Mouse (Mus musculus) liver, embryonic 12.5 days (tissue): ENCODE measurements around the gene Bag3. TPM values are rescaled to one million over a fixed set of nuclear protein-coding genes. Genes with fewer than 3 reads are reported as not detected.

Experiments used
- ATAC-seq: fragments of 200-750 bp; cut with Nextera tagmentation; 2 replicates; pipeline ENCODE4 v1.8.0; 2017; ENCODE audit warnings: moderate number of reproducible peaks, mild to moderate bottlenecking, moderate library complexity
- H3K27ac ChIP-seq: fragments of 300-500 bp; sonication (generic); 2 replicates; pipeline ENCODE4 v1.5.1; 2016; ENCODE audit warnings: mild to moderate bottlenecking
- H3K27me3 ChIP-seq: fragments of 300-500 bp; sonication (generic); replicated peaks from 2 replicates; pipeline ENCODE4 v1.6.1; 2016; ENCODE audit warnings: mild to moderate bottlenecking, moderate library complexity
- H3K36me3 ChIP-seq: fragments of 300-500 bp; sonication (generic); 2 replicates; pipeline ENCODE4 v1.6.1; 2016; ENCODE audit warnings: mild to moderate bottlenecking, moderate library complexity
- H3K4me1 ChIP-seq: fragments of 300-500 bp; sonication (generic); 2 replicates; pipeline ENCODE4 v1.6.1; 2016
- H3K4me2 ChIP-seq: fragments of 300-500 bp; sonication (generic); 2 replicates; pipeline ENCODE4 v1.6.1; 2016; ENCODE audit warnings: mild to moderate bottlenecking, moderate library complexity
- H3K4me3 ChIP-seq: fragments of 300-500 bp; sonication (generic); 2 replicates; pipeline ENCODE4 v1.5.1; 2016; ENCODE audit warnings: mild to moderate bottlenecking, moderate library complexity
- H3K9ac ChIP-seq: fragments of 300-500 bp; sonication (generic); 2 replicates; pipeline ENCODE4 v1.6.1; 2016; ENCODE audit warnings: mild to moderate bottlenecking, moderate library complexity
- H3K9me3 ChIP-seq: fragments of 300-500 bp; sonication (generic); replicated peaks from 2 replicates; pipeline ENCODE4 v1.6.1; 2016; ENCODE audit warnings: mild to moderate bottlenecking, moderate library complexity
- WGBS: fragments of 180-500 bp; shearing (Covaris S2); methylation state at CpG from one replicate; pipeline ENCODE4 v1.1.7; 2016; ENCODE audit not compliant: insufficient replicate concordance; 5-methylcytosine and 5-hydroxymethylcytosine counted together
- polyA plus RNA-seq: library from polyadenylated mRNA; unstranded; fragments of >200 nt; fragmentation: Nextera tagmentation; extraction: Ambion mirVana; gene quantifications from 2 replicates; pipeline ENCODE4 v1.2.1, GENCODE M21; 2016

The Bag3 gene
- polyA plus RNA-seq, 1 experiment from 2014 or later, result 5.5 TPM

DNA sequence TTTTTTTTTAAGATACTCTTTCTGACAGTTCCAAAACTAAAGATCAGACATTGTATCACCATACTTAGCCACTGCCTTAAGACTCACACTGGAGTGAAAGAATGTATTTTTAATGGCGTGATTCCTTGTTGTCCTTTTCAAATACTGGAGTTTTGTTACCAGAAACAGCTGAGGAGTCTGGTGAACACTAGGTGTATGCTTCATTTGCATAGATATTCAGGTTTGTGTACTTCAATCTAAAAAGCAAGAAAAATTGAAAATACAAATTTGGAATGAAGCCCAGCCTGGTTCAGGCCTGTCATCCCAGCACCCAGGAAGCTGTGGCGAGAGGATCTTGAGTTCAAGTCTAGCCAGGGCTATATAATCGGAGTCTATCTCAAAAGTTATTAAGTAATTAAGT, 1.2 kb downstream of the Bag3 start:
- H3K27ac ChIP-seq, result peak overlapping the region; percentile 94; the same call in 1 of the 2 replicates
- 66% methylated on average over 3 of the region's 3 CpGs for WGBS

DNA sequence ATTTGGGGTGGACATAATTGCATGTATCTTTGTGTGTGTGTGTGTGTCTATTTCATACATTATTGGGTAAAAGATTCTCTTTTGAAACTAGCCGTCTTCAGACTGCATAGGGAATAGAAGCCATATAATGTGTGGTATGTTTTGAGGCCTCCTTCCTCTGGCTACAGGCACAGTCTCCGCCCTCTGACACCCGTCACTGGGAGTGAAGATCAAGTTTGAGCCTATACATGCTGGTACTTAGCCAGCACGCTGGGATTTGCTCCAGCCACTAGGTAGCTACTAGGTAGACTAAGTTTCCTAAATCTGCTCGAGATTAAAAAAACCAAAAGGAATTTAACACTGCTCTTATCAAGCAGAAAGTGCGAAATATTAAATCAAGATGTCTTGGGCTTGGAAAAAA, 3.2 kb downstream of the Bag3 start:
- H3K9ac ChIP-seq, result no peak overlapping the region
- no peak for ATAC-seq
- H3K4me1 ChIP-seq, result peaks cover 71% of the 10 kb centered on the region
- WGBS, result 55% methylated on average over 6 of the region's 6 CpGs
- no peak overlapping the region for H3K4me2 ChIP-seq
- H3K36me3 ChIP-seq, result no peaks in the 10 kb centered on the region
- H3K27me3 ChIP-seq, result 0 out of 2 replicates have a peak, but pooled peaks cover 3% of the 10 kb centered on the region
- no peak overlapping the region for H3K4me3 ChIP-seq
- no peak overlapping the region for H3K27ac ChIP-seq
- H3K9me3 ChIP-seq, result no peaks in the 10 kb centered on the region

More for the DNA sequence above, 1.2 kb downstream of the Bag3 start:
- no peak for ATAC-seq
- Histone ChIP-seq H3K9me3 (no peaks in the 10 kb centered on the region), H3K4me1 (peaks cover 52% of the 10 kb centered on the region), H3K27me3 (0 out of 2 replicates have a peak, but pooled peaks cover 3% of the 10 kb centered on the region), H3K9ac (peak overlapping the region; percentile 94), H3K4me3 (peak overlapping the region; percentile 78), H3K4me2 (peak overlapping the region; percentile 97), H3K36me3 (no peaks in the 10 kb centered on the region)

DNA sequence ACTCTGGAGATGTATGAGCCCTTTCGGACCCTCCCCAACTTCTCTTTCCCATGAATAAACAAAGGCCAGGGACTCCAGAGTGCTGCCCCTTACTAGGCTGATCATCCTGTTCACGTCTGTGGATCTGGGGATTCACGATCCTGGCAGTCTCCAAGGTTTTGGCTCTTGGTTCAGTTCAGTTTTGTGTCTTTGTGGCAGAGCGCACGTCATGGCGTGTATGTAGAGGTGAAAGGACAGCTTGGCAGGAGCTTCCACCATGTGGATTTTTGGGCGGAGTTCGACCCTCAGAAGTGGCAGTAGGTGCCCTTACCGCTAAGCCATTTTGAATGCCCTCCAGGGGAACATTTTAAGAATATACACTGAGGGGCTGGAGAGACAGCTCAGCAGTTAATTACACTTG, 5.2 kb downstream of the Bag3 start:
- Histone ChIP-seq H3K9ac (no peak overlapping the region), H3K9me3 (no peaks in the 10 kb centered on the region), H3K27me3 (no peaks in the 10 kb centered on the region), H3K36me3 (no peaks in the 10 kb centered on the region), H3K4me2 (no peak overlapping the region), H3K4me3 (no peak overlapping the region), H3K27ac (no peak overlapping the region), H3K4me1 (peaks cover 85% of the 10 kb centered on the region)
- no peak for ATAC-seq
- 74% methylated on average over 9 of the region's 9 CpGs for WGBS

DNA sequence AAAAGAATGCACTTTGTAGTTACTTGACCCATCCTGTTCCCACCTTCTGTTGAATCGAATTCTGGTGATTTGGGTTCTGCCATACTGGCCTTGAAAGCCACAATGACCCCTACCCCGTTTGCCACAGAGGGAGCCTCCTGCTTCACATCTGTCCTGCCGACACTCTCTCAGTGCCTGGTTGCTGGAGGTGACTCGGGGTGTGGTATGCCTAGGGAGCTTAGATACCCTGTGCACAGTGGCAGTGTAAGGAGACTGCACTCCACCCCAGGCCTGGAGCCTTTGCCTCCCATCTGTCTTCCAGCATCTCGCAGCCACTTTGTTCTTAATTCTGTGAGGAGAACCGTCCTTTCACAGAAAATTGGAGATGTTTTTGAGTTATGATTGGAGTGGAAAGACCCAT, 5.7 kb downstream of the Bag3 start:
- H3K9me3 ChIP-seq, result no peaks in the 10 kb centered on the region
- ATAC-seq, result no peak
- H3K4me2 ChIP-seq, result no peak overlapping the region
- 42% methylated on average over 6 of the region's 6 CpGs for WGBS
- no peaks in the 10 kb centered on the region for H3K36me3 ChIP-seq
- no peaks in the 10 kb centered on the region for H3K27me3 ChIP-seq
- no peak overlapping the region for H3K9ac ChIP-seq
- H3K4me3 ChIP-seq, result no peak overlapping the region
- no peak overlapping the region for H3K27ac ChIP-seq
- H3K4me1 ChIP-seq, result peaks cover 90% of the 10 kb centered on the region

DNA sequence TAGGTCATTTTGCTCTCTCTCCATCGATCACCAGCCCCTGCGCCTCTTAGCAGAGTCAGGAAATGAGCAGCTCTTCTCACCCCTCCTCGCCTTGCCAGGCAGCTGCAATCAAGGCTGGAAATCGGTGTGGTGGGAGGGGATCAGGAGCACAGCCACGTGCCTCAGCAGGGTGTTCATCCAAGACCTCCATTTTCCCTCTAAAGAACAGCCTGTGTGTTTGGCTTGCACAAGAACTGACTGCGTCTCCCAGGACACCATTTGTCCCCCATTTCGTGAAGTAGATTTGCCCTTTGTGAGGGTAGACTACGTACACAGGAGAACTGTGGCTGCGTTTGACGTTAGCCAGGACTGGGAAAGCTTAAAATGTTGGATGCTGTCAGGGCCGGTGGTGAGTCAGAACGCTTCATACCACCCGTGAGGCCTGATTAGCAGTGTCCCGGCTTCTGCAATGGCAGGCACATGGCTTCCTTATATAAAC, 6.2 kb downstream of the Bag3 start:
- peaks cover 94% of the 10 kb centered on the region for H3K4me1 ChIP-seq
- no peak overlapping the region for H3K9ac ChIP-seq
- no peak overlapping the region for H3K4me2 ChIP-seq
- H3K9me3 ChIP-seq, result no peaks in the 10 kb centered on the region
- H3K36me3 ChIP-seq, result no peaks in the 10 kb centered on the region
- no peaks in the 10 kb centered on the region for H3K27me3 ChIP-seq
- ATAC-seq, result no peak
- H3K4me3 ChIP-seq, result no peak overlapping the region
- H3K27ac ChIP-seq, result no peak overlapping the region
- 34% methylated on average over 14 of the region's 14 CpGs for WGBS

DNA sequence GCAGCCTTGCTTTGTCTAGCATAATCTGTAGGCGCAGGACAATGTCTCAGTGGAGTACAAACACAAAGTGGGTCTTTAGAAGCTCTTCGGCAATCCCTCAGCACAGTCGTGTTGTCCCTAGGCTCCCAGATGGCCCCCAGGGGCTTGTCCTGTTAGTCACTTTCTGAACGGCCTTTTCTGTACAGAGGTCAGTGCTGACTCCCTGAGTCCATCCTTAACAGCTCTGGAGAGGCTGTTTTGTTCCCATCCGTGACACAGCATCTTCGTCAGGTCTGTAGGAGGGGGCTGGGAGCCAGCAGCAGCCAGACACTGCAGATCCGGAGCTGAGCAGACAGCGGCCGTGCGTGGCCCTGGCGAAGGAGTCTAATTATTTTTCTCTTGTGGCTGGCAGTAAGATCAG, 7.6 kb downstream of the Bag3 start:
- no peak overlapping the region for H3K27ac ChIP-seq
- peaks cover 95% of the 10 kb centered on the region for H3K4me1 ChIP-seq
- H3K36me3 ChIP-seq, result no peaks in the 10 kb centered on the region
- no peaks in the 10 kb centered on the region for H3K27me3 ChIP-seq
- no peak overlapping the region for H3K4me2 ChIP-seq
- ATAC-seq, result no peak
- H3K9me3 ChIP-seq, result no peaks in the 10 kb centered on the region
- no peak overlapping the region for H3K9ac ChIP-seq
- no peak overlapping the region for H3K4me3 ChIP-seq
- 66% methylated on average over 11 of the region's 11 CpGs for WGBS

DNA sequence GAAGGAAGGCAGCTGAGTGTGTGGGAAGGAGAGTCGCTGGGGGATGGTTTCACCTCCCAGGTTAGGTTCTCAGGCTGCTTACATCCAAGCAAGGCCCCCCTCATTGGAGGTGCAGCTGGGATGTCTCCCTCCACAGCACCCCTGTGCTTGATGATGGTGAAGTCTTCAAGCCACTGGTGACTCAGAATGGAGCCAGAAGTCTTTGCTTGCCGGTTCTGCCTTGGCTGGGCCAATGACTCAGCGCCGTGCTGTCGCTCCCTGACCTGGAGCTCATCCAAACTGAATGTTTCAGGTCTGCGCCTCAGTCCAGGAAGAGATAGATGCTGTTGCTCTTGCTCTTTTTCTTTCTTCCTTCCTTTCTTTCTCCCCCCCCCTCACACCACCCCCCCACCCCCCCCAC, 8.5 kb downstream of the Bag3 start:
- no peak overlapping the region for H3K4me2 ChIP-seq
- H3K4me1 ChIP-seq, result peaks cover 95% of the 10 kb centered on the region
- whole genome bisulfite sequencing, result 64% methylated on average over 6 of the region's 6 CpGs
- no peaks in the 10 kb centered on the region for H3K27me3 ChIP-seq
- H3K27ac ChIP-seq, result no peak overlapping the region
- H3K9ac ChIP-seq, result no peak overlapping the region
- no peak overlapping the region for H3K4me3 ChIP-seq
- ATAC-seq, result no peak
- H3K36me3 ChIP-seq, result no peaks in the 10 kb centered on the region
- no peaks in the 10 kb centered on the region for H3K9me3 ChIP-seq

DNA sequence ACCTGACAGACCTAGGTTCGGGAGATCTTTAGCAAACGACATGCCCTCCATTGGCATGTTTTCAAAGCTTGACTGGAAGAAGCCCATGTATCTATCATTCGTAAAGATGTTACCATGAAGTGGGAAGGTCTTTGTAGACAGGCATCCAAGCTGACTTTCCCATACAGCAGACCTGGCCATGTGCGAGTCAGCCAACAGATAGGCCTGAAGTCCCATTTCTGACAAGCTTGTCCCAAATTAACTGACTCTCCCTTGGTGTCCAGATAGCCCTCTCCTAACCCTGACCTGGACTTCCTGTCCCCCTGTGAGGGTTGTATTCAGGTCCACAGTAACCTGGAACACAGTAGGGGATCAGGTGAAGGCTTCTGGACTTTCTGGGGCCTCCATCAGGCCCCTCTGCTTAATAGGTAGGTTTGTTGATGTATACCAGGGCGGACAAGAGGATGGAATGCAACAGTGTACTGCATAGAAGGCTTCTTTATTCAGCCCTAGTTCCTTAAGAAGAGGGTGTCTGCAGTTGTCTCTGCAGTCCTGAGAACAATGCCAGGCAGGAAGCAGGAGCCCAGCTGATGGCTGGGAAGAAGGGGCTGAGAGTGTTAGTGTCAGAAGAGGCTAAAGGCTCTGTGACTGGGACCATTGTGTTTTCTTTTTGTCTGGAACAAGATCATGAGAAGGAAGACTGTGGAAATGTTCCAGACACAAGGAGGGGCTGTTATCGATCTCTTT, 9.2 kb downstream of the Bag3 start:
- H3K27ac ChIP-seq, result peak overlapping the region; percentile 37; the same call in 1 of the 2 replicates
- no peaks in the 10 kb centered on the region for H3K36me3 ChIP-seq

DNA sequence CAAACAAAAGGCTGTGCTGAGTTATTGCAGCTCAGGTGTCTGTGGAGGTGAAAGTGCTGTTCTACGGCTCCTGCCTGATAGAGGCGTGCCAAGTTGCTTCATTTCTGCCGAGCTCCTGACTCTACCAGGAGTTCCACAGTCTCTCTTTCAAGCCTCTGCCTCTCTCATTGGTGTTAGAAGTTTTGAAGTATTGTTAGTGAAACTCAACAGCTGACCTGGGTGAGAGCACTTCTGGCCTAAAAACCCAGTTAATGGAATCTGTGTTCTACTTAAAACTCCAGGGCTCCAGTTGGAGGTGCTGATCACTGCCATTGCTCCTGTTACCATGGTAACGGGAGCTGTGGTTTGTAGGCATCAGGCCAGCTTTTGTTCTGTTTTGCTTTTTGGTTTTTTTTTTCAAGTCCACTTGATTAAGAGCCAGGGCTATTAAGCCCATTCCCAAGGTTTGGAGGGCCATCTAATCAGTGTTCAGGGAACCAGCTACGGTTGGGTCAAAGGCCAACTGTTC, 11.6 kb downstream of the Bag3 start:
- H3K9ac ChIP-seq, result no peak overlapping the region
- no peak overlapping the region for H3K27ac ChIP-seq
- H3K27me3 ChIP-seq, result no peaks in the 10 kb centered on the region
- no peak for ATAC-seq
- H3K9me3 ChIP-seq, result no peaks in the 10 kb centered on the region
- peaks cover 6% of the 10 kb centered on the region for H3K36me3 ChIP-seq
- H3K4me1 ChIP-seq, result peaks cover 93% of the 10 kb centered on the region
- no peak overlapping the region for H3K4me3 ChIP-seq
- no peak overlapping the region for H3K4me2 ChIP-seq
- 42% methylated on average over 5 of the region's 5 CpGs for WGBS

More for the DNA sequence above, 9.2 kb downstream of the Bag3 start:
- no peak overlapping the region for H3K4me3 ChIP-seq
- H3K4me1 ChIP-seq, result peaks cover 99% of the 10 kb centered on the region
- no peak overlapping the region for H3K4me2 ChIP-seq
- H3K9ac ChIP-seq, result no peak overlapping the region
- H3K27me3 ChIP-seq, result no peaks in the 10 kb centered on the region
- ATAC-seq, result no peak
- no peaks in the 10 kb centered on the region for H3K9me3 ChIP-seq
- WGBS, result 70% methylated on average over 6 of the region's 6 CpGs

DNA sequence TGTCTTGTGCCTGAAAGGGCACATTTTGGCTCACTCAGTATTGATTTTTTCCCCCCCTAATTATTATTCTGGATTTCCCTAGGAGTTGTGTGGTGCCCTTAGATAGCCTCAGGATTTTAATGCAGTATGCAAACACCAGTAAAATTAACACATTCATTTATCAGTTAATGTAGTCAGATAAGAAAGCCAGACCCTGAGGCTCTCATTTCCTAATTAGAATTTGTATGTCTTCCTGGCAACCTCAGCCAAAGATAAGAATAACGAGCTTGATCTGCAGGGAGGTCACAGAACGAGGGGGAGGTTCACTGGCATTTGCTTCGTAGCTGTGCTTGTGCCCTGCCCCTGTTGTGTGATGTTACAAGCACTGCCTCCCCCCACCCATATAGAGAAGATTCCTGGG, 12.7 kb downstream of the Bag3 start:
- Histone ChIP-seq H3K9me3 (no peaks in the 10 kb centered on the region), H3K36me3 (peaks cover 16% of the 10 kb centered on the region), H3K4me1 (peaks cover 83% of the 10 kb centered on the region), H3K4me3 (no peak overlapping the region), H3K9ac (no peak overlapping the region; the same call in 1 of the 2 replicates), H3K27ac (no peak overlapping the region), H3K27me3 (no peaks in the 10 kb centered on the region), H3K4me2 (0 out of 2 replicates have a peak overlapping the region, but pooled peaks have one; percentile 2)
- no peak for ATAC-seq
- 10% methylated on average over 3 of the region's 3 CpGs for WGBS

DNA sequence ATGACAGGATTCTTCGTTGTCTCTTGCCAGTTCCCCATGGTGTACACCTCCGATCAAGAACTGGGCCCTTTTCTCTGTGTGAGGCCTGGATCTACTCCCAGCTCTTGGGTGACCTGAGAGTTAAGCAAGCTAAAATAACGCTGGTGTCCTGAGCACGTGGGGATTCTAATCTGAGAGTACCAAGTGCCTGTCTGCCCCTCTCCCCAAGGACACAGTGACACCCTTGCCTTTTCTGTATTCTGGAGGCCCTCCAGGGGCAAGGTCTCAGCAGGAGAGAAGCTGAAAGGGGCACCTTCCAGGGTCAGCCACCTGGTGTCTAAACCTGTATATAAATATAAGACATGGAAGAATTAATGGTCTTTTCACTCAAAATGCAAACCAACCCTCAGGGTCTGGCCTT, 14.3 kb downstream of the Bag3 start:
- peaks cover 32% of the 10 kb centered on the region for H3K36me3 ChIP-seq
- peaks cover 77% of the 10 kb centered on the region for H3K4me1 ChIP-seq
- 62% methylated on average over 4 of the region's 4 CpGs for WGBS
- no peak overlapping the region for H3K4me2 ChIP-seq
- H3K27ac ChIP-seq, result no peak overlapping the region
- H3K27me3 ChIP-seq, result no peaks in the 10 kb centered on the region
- ATAC-seq, result no peak
- no peak overlapping the region for H3K4me3 ChIP-seq
- H3K9me3 ChIP-seq, result no peaks in the 10 kb centered on the region
- no peak overlapping the region for H3K9ac ChIP-seq

DNA sequence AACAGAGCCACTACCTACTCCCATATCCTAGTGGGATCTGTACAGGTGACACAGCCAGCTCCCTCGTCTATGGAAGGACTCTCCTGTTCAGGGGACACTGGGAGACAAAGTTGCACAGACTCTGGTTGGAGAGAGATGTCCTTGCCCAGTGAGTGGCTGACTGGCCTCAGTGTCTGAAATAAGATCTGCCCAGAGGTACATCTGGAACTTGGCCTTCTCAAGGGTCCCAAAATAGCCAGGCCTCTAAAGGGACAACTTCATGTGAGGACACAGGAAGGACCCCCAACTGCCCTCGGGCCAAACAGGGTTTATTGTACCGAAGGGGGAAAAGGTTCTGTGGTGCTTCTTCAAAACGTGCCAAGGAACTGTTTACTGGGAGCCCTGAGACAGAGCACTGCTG, 14.8 kb downstream of the Bag3 start:
- Histone ChIP-seq H3K27ac (no peak overlapping the region), H3K9ac (no peak overlapping the region), H3K9me3 (no peaks in the 10 kb centered on the region), H3K36me3 (peaks cover 37% of the 10 kb centered on the region), H3K4me3 (no peak overlapping the region), H3K27me3 (no peaks in the 10 kb centered on the region), H3K4me1 (peaks cover 77% of the 10 kb centered on the region), H3K4me2 (no peak overlapping the region)
- no peak for ATAC-seq
- WGBS, result 64% methylated on average over 4 of the region's 4 CpGs
